Mouse (Mus musculus) E14TG2a.4 (cell line): ENCODE measurements around the gene 1700023F06Rik.

Experiments used
- CTCF ChIP-seq: conservative IDR thresholded peaks from 2 replicates; pipeline ENCODE4 v1.5.1; 2014; ENCODE audit warnings: low read length
- NANOG ChIP-seq: IDR thresholded peaks from 2 replicates; pipeline ENCODE4 v1.6.1; 2014; ENCODE audit warnings: borderline replicate concordance, low read length, mixed read lengths

GRCm38 (mm10) chr11:103201664-103202063 is 6.7 kb downstream of the 1700023F06Rik start:
- no peak for TF ChIP-seq CTCF
- TF ChIP-seq NANOG = no peak
